ENCODE assay signal across 19 mouse cellular contexts in genomic region chr13:98093483-98093882, GRCm38 (mm10).
A peak's percentile ranks its signal among the peaks of the same experiment; 100 is the strongest.
DNase-seq lines count a peak whose midpoint lies in the region; ATAC-seq and TF ChIP-seq lines count a peak whose summit lies in the region.
"Had no signal": no experiment of that assay in that cellular context is flagged by ENCODE, and none has a peak within 500 bp of the region (broad histone marks: within the 10 kb centered on the region; RNA-seq: fewer than 3 reads in every experiment).

No protein-coding gene starts in this region.

- intact Hi-C loops in heart, postnatal 10 days (cut with DNase I): no loop called here

- H3K27ac ChIP-seq in kidney, embryonic 15.5 days: peak overlapping the region; percentile 29; the same call in 1 of the 2 replicates
- H3K27ac ChIP-seq in limb, embryonic 14.5 days (replicated peaks; ENCODE audit: low read depth, low read length): no peak overlapping the region
- H3K27ac ChIP-seq: forebrain, embryonic 15.5 days; liver, embryonic 15.5 days had no signal

- no peak overlapping the region for H3K9ac ChIP-seq in kidney, embryonic 15.5 days
- no peak overlapping the region for H3K9ac ChIP-seq in limb, embryonic 14.5 days (ENCODE audit: low read depth, low read length, severe bottlenecking)
- H3K9ac ChIP-seq: forebrain, embryonic 15.5 days; liver, embryonic 15.5 days had no signal

- no peak for DNase-seq in kidney, adult 18-20 months
- peak; percentile 22 for DNase-seq in c-Kit-positive CD71-positive TER-119-positive erythroid progenitor cells, embryonic 14.5 days (ENCODE audit: low spot score)
- no peak for DNase-seq in limb, embryonic 14.5 days (ENCODE audit: low spot score)
- DNase-seq in thymus, postnatal 36 days: no peak
- DNase-seq in heart, postnatal 10 days: no peak
- DNase-seq: adrenal gland, postnatal 10 days; cerebellum, postnatal 14 days; kidney, adult 11 months; kidney, postnatal 36 days; lung, postnatal 36 days; spleen, adult 18-20 months; thymus, adult 2 months had no signal

- ATAC-seq in kidney, embryonic 15.5 days (replicated peaks; ENCODE audit: low FRiP score): no peak
- ATAC-seq in limb, embryonic 14.5 days (ENCODE audit: low FRiP score, low read depth): no peak
- ATAC-seq in megakaryocyte-erythroid progenitor cell, adult 5-6 weeks (replicated peaks; ENCODE audit: low FRiP score, low TSS enrichment, poor library complexity, severe bottlenecking): peak; percentile 82
- ATAC-seq: forebrain, embryonic 15.5 days had no signal

- H3K9me3 ChIP-seq in kidney, embryonic 15.5 days (replicated peaks): no peaks in the 10 kb centered on the region
- H3K9me3 ChIP-seq in limb, embryonic 14.5 days (ENCODE audit: control insufficient read depth, low read length): no peaks in the 10 kb centered on the region
- H3K9me3 ChIP-seq: forebrain, embryonic 15.5 days; liver, embryonic 15.5 days had no signal

- no peaks in the 10 kb centered on the region for H3K27me3 ChIP-seq in kidney, embryonic 15.5 days
- no peaks in the 10 kb centered on the region for H3K27me3 ChIP-seq in limb, embryonic 14.5 days (ENCODE audit: control insufficient read depth, insufficient read depth, low read length)
- H3K27me3 ChIP-seq: forebrain, embryonic 15.5 days; liver, embryonic 15.5 days had no signal

- TF ChIP-seq POLR2A in limb, embryonic 14.5 days (IDR thresholded peaks at IDR 0.05; ENCODE audit: borderline replicate concordance, extremely low read depth, insufficient read depth, insufficient read length): no peak

- no peak overlapping the region for H3K4me3 ChIP-seq in kidney, embryonic 15.5 days (replicated peaks)
- no peak overlapping the region for H3K4me3 ChIP-seq in limb, embryonic 14.5 days (replicated peaks; ENCODE audit: low read length)
- H3K4me3 ChIP-seq: erythroblast, embryonic 14.5 days; forebrain, embryonic 15.5 days; liver, embryonic 15.5 days had no signal

- H3K4me2 ChIP-seq in kidney, embryonic 15.5 days: no peak overlapping the region
- 0 out of 2 replicates have a peak overlapping the region, but pooled peaks have one; percentile 0 for H3K4me2 ChIP-seq in limb, embryonic 14.5 days (replicated peaks; ENCODE audit: low read depth, low read length, severe bottlenecking)
- H3K4me2 ChIP-seq: forebrain, embryonic 15.5 days; heart, embryonic 11.5 days; liver, embryonic 15.5 days; midbrain, embryonic 11.5 days had no signal

- no peaks in the 10 kb centered on the region for H3K36me3 ChIP-seq in kidney, embryonic 15.5 days
- no peaks in the 10 kb centered on the region for H3K36me3 ChIP-seq in limb, embryonic 14.5 days (ENCODE audit: control insufficient read depth, insufficient read depth, low read length)
- H3K36me3 ChIP-seq: forebrain, embryonic 15.5 days; liver, embryonic 15.5 days had no signal

- WGBS in kidney, embryonic 15.5 days: 82% methylated on average over 9 of the region's 9 CpGs
- 81% methylated on average over 9 of the region's 9 CpGs for WGBS in limb, embryonic 14.5 days

- 0 out of 2 replicates have a peak, but pooled peaks cover 3% of the 10 kb centered on the region for H3K4me1 ChIP-seq in kidney, embryonic 15.5 days
- peaks cover 11% of the 10 kb centered on the region for H3K4me1 ChIP-seq in limb, embryonic 14.5 days (ENCODE audit: control insufficient read depth, insufficient read depth, low read length)
- H3K4me1 ChIP-seq: forebrain, embryonic 15.5 days had no signal
